Mouse (Mus musculus) kidney, adult 2 months (tissue): ENCODE results near the gene Coro2b.

Experiments used
- CTCF ChIP-seq: fragments of 200-500 bp; conservative IDR thresholded peaks from 2 replicates; pipeline ENCODE4 v1.5.1; 2011; ENCODE audit warnings: low read depth, mild to moderate bottlenecking, control low read depth, low read length, moderate library complexity, mixed read lengths; ENCODE audit not compliant: insufficient read depth, insufficient read length
- POLR2A ChIP-seq: fragments of 200-500 bp; IDR thresholded peaks from one replicate; pipeline ENCODE4 v1.6.1; 2011; ENCODE audit warnings: low read depth, low read length, control low read depth

DNA sequence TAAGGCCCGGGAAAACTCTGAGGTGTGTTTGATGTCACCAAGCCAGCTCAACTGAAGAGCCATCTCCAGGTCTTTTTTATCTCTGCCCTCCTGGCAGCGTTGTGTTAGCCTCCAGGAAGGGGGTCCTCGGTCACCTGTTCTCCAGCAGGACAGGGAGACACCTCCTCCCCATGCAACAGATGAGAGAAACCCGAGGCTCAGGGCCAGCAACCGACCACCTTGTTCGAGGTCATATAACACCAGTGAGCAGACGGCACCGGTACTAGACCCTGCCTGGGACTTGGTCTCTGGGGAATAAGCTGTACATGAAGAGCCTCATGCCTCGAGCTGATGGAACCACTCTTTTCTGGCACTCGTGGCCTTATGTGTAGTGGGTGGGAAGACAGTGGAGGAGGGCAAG is 72.1 kb downstream of the Coro2b start:
- TF ChIP-seq CTCF (no peak), POLR2A (no peak)
